Mouse (Mus musculus): ENCODE data around the gene Lats2.
"Not testable (repeated sequence)": the region's sequence is repeated elsewhere in the genome, so short reads cannot be mapped to it uniquely, and the experiment has no call there.

Gene Lats2

GRCm38 (mm10) chr14:57758237-57758636 is at the start of gene Lats2:
Gene Lats2, minus strand, starts transcription at chr14:57758388.
- DNase-seq (ENCODE audit: low spot score in 2 of 2): no peak

GRCm38 (mm10) chr14:57803731-57804130 is 45.5 kb upstream of the Lats2 start:
- no peak for DNase-seq (ENCODE audit: low spot score in 2 of 2)

- DNase-seq (ENCODE audit: low spot score in 2 of 2): peak; percentile 97 to 98
These were observed 40.1 kb upstream of the Lats2 start, which contains the start of gene Sap18 for GRCm38 (mm10) chr14:57797991-57798931. Gene Sap18, plus strand, starts transcription at chr14:57798180.

- DNase-seq (ENCODE audit: low spot score in 2 of 2): peak in 1 of 2 experiments; percentile 7
These were observed 39.4 kb upstream of the Lats2 start for GRCm38 (mm10) chr14:57797551-57797950.

GRCm38 (mm10) chr14:57791171-57791570 is 33.0 kb upstream of the Lats2 start:
- DNase-seq (ENCODE audit: low spot score in 2 of 2): no peak

GRCm38 (mm10) chr14:57789759-57790158 is 31.6 kb upstream of the Lats2 start:
- no peak for DNase-seq (ENCODE audit: low spot score in 2 of 2)

GRCm38 (mm10) chr14:57789311-57789710 is 31.1 kb upstream of the Lats2 start:
- no peak for DNase-seq (ENCODE audit: low spot score in 2 of 2)

GRCm38 (mm10) chr14:57787406-57787805 is 29.2 kb upstream of the Lats2 start:
- DNase-seq (ENCODE audit: low spot score in 2 of 2): no peak

GRCm38 (mm10) chr14:57772157-57772815 is 14.1 kb upstream of the Lats2 start:
- DNase-seq (ENCODE audit: low spot score in 2 of 2): no peak

GRCm38 (mm10) chr14:57769102-57769501 is 10.9 kb upstream of the Lats2 start:
- no peak for DNase-seq (ENCODE audit: low spot score in 2 of 2)

- DNase-seq (ENCODE audit: low spot score in 2 of 2): no peak
These were observed 2.5 kb upstream of the Lats2 start for GRCm38 (mm10) chr14:57760447-57761412.

- no peak for DNase-seq (ENCODE audit: low spot score in 2 of 2)
These were observed 2.1 kb downstream of the Lats2 start for GRCm38 (mm10) chr14:57756094-57756493.

- DNase-seq (ENCODE audit: low spot score in 2 of 2): no peak
These were observed 2.5 kb downstream of the Lats2 start for GRCm38 (mm10) chr14:57755661-57756060.

GRCm38 (mm10) chr14:57753351-57753992 is 4.7 kb downstream of the Lats2 start:
- no peak for DNase-seq (ENCODE audit: low spot score in 2 of 2)

- DNase-seq (ENCODE audit: low spot score in 2 of 2): not testable (repeated sequence)
These were observed 7.2 kb downstream of the Lats2 start for GRCm38 (mm10) chr14:57751006-57751405.

- no peak for DNase-seq (ENCODE audit: low spot score in 2 of 2)
These were observed 8.7 kb downstream of the Lats2 start for GRCm38 (mm10) chr14:57749501-57749900.

GRCm38 (mm10) chr14:57746001-57746771 is 12.0 kb downstream of the Lats2 start, which contains the start of gene Gm49361:
Gene Gm49361, minus strand, starts transcription at chr14:57746103.
- peak; percentile 37 to 78 for DNase-seq (ENCODE audit: low spot score in 2 of 2)

- no peak for DNase-seq (ENCODE audit: low spot score in 2 of 2)
These were observed 12.8 kb downstream of the Lats2 start for GRCm38 (mm10) chr14:57745291-57745969.

GRCm38 (mm10) chr14:57744547-57744946 is 13.6 kb downstream of the Lats2 start:
- DNase-seq (ENCODE audit: low spot score in 2 of 2): no peak

GRCm38 (mm10) chr14:57740651-57741050 is 17.5 kb downstream of the Lats2 start:
- DNase-seq (ENCODE audit: low spot score in 2 of 2): no peak

Measured in left cerebral cortex, adult 9 months (tissue).